Mouse (Mus musculus) intestine, embryonic 15.5 days (tissue): ENCODE data around the gene Uhrf1bp1. TPM values are rescaled to one million over a fixed set of nuclear protein-coding genes. Genes with fewer than 3 reads are reported as not detected.

Experiments
- ATAC-seq: fragments of 200-750 bp; cut with Nextera tagmentation; 2 replicates; pipeline ENCODE4 v1.8.0; 2017; ENCODE audit warnings: moderate TSS enrichment, moderate library complexity
- H3K27ac ChIP-seq: fragments of 300-500 bp; sonication (generic); 2 replicates; pipeline ENCODE4 v1.5.1; 2015; ENCODE audit warnings: mild to moderate bottlenecking, inconsistent platforms
- H3K27me3 ChIP-seq: fragments of 300-500 bp; sonication (generic); replicated peaks from 2 replicates; pipeline ENCODE4 v1.6.1; 2015; ENCODE audit warnings: inconsistent platforms
- H3K36me3 ChIP-seq: fragments of 300-500 bp; sonication (generic); 2 replicates; pipeline ENCODE4 v1.6.1; 2015; ENCODE audit warnings: inconsistent platforms
- H3K4me1 ChIP-seq: fragments of 300-500 bp; sonication (generic); replicated peaks from 2 replicates; pipeline ENCODE4 v1.6.1; 2015; ENCODE audit warnings: inconsistent platforms
- H3K4me2 ChIP-seq: fragments of 300-500 bp; sonication (generic); replicated peaks from 2 replicates; pipeline ENCODE4 v1.6.1; 2015; ENCODE audit warnings: mild to moderate bottlenecking, inconsistent platforms
- H3K4me3 ChIP-seq: fragments of 300-500 bp; sonication (generic); replicated peaks from 2 replicates; pipeline ENCODE4 v1.5.1; 2015; ENCODE audit warnings: inconsistent platforms
- H3K9ac ChIP-seq: fragments of 300-500 bp; sonication (generic); 2 replicates; pipeline ENCODE4 v1.6.1; 2015; ENCODE audit warnings: inconsistent platforms
- H3K9me3 ChIP-seq: fragments of 300-500 bp; sonication (generic); 2 replicates; pipeline ENCODE4 v1.6.1; 2016; ENCODE audit warnings: inconsistent platforms
- WGBS: fragments of 180-500 bp; shearing (Covaris S2); methylation state at CpG from one replicate; pipeline ENCODE4 v1.1.7; 2015; 5-methylcytosine and 5-hydroxymethylcytosine counted together
- polyA plus RNA-seq: library from polyadenylated mRNA; unstranded; fragments of >200 nt; fragmentation: Nextera tagmentation; extraction: Ambion mirVana; gene quantifications from 2 replicates; pipeline ENCODE4 v1.2.1, GENCODE M21; 2015

The Uhrf1bp1 gene
- polyA plus RNA-seq, 1 experiment from 2014 or later: 3.9 TPM

DNA sequence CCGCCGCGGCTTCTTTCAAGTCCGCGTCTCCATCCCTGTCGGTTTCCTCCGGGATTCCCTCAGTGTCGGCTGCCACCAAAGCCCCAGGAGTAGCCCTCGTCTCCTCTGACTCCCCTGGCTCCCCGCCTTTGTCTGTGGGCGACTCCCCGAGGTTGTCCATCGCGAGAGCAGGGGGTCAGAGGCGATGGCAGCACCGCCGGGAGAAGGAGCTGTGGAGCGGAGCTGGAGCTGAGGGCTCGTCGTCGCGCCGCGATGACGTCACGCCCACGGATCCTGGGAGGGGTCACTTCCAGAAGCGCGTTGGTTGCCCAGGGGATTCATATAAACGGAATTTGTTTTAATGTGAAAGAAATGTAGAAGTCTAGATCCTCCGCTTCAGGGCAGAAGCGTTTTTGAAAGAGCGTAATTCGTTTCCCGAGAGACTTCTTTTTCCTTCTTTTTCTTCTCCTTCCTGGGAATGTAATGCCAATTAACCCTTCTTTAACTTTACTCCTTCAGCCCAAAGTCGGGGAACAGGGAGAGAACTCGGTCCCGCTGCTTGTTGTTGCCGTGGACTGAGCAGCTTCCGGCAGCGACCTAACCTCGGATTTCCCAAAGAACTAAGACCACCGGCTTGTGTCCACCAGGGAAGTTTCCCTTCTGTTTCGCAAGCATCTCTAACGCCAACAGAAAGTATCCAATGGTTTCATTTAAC, 51.4 kb downstream of the Uhrf1bp1 start:
- H3K27me3 ChIP-seq: no peaks in the 10 kb centered on the region
- H3K36me3 ChIP-seq: 0 out of 2 replicates have a peak, but pooled peaks cover under 1% of the 10 kb centered on the region
- peak overlapping the region; percentile 85 for H3K4me2 ChIP-seq
- H3K27ac ChIP-seq: peak overlapping the region; percentile 61
- peaks cover 4% of the 10 kb centered on the region for H3K4me1 ChIP-seq
- peak overlapping the region; percentile 96 for H3K4me3 ChIP-seq
- no peaks in the 10 kb centered on the region for H3K9me3 ChIP-seq
- ATAC-seq: peak; percentile 48; the same call in 1 of the 2 replicates
- H3K9ac ChIP-seq: peak overlapping the region; percentile 82
- WGBS: under 1% methylated on average over 45 of the region's 45 CpGs

- peak overlapping the region; percentile 85 for H3K27ac ChIP-seq
- 0% methylated on average over 12 of the region's 12 CpGs for WGBS
- H3K36me3 ChIP-seq: no peaks in the 10 kb centered on the region
- H3K4me2 ChIP-seq: peak overlapping the region; percentile 85
- no peaks in the 10 kb centered on the region for H3K9me3 ChIP-seq
- peak overlapping the region; percentile 86 for H3K9ac ChIP-seq
- H3K27me3 ChIP-seq: no peaks in the 10 kb centered on the region
- H3K4me3 ChIP-seq: peak overlapping the region; percentile 96
- peaks cover 7% of the 10 kb centered on the region for H3K4me1 ChIP-seq
- ATAC-seq: no peak
These were observed 52.1 kb downstream of the Uhrf1bp1 start for GRCm38 (mm10) chr17:27908206-27908887.

DNA sequence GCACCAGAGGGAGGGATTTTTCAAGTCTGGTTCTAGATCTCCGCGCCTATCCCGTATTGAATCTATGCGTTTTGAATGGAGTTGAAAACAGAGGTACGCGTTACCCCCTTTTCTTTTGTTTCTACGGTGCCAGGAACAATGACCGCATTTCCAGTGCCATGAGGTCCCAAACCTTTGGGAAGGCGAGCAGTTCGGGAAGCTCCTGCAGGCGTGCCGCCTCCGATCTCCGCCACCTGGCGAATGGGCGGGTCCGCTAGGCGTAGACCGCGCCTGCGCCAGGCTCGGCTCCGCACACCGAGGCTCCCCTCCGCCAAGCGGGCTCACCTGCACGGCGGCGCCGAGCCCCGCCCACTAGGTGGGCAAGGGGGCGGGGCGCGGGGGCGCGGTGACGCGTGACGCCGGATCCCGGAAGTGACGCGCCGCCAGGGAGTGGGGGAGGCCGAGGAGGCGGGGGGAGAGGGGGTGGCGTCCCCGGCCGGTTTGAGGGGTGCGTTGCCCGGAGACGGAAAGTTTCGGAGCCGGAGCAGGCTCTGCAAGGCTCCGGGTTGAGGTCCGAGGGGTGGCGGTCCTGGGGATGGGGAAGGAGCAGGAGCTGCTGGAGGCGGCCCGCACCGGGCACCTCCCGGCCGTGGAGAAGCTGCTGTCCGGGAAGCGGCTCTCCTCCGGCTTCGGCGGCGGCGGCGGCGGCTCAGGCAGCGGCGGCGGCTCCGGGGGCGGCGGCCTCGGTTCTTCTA, 52.8 kb downstream of the Uhrf1bp1 start, which contains the start of gene Anks1:
TSS of gene Anks1 (plus strand) at position 419 of the 734 bp plus-strand sequence.
- Histone ChIP-seq H3K27ac (peak within 1 kb of the TSS; percentile 85), H3K4me3 (peak within 1 kb of the TSS; percentile 96), H3K4me2 (peak within 1 kb of the TSS; percentile 85), H3K9ac (peak within 1 kb of the TSS; percentile 86), H3K36me3 (no peaks in the 10 kb centered on the region), H3K9me3 (no peaks in the 10 kb centered on the region), H3K27me3 (no peaks in the 10 kb centered on the region), H3K4me1 (peaks cover 11% of the 10 kb centered on the region)
- ATAC-seq: peak; percentile 94
- under 1% methylated on average over 76 of the region's 78 CpGs for WGBS

DNA sequence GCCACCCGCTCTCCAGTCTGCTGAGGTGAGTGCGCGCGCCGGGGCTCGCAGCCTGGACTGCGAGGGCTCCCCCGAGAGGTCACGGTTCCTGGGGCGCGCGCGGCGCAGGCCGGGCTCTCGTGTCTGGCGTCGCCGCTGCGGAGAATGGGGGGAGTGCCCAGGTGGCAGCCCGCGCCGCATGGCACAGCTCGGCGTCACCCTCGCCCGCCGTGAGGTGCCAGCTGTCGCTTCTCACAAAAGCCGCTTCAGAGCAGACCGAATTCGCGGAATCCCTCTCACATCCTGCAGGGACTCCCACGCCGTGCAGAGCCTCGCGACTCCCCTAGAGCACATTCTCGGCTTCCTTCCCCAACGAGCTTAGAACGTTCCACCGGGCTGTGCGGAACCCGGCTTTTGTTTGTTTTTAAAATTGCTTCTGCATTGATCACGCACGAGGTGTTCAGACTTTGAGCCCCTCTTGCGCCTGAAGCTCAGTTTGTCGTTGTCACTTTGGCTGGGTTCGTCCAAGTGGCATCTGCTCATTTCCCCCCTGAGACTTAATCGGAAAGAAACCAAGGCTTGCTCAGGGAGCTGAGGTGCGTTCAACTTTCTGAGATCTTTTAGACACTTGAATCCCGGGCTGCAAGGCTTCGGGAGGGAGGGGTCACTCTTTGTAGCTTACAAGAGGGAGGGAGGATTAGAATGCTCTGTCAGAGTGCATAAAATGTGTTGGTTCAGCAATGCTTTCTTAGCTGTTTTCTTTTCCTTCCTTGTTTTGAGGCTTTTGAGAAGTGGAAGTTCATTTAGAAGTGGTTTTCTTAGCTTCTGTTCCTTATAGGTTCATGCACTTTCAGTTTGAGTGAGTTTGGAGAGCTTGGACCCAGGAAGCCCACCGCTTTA, 53.6 kb downstream of the Uhrf1bp1 start, which contains the start of gene Taf11:
TSS of gene Taf11 (minus strand) at position 223 of the 879 bp plus-strand sequence.
- Histone ChIP-seq H3K27me3 (no peaks in the 10 kb centered on the region), H3K9me3 (no peaks in the 10 kb centered on the region), H3K4me2 (peak within 1 kb of the TSS; percentile 85), H3K4me1 (peaks cover 11% of the 10 kb centered on the region), H3K4me3 (peak within 1 kb of the TSS; percentile 96), H3K9ac (peak within 1 kb of the TSS; percentile 86), H3K36me3 (no peaks in the 10 kb centered on the region), H3K27ac (peak within 1 kb of the TSS; percentile 85)
- 1% methylated on average over 53 of the region's 53 CpGs for WGBS
- peak; percentile 64 for ATAC-seq

DNA sequence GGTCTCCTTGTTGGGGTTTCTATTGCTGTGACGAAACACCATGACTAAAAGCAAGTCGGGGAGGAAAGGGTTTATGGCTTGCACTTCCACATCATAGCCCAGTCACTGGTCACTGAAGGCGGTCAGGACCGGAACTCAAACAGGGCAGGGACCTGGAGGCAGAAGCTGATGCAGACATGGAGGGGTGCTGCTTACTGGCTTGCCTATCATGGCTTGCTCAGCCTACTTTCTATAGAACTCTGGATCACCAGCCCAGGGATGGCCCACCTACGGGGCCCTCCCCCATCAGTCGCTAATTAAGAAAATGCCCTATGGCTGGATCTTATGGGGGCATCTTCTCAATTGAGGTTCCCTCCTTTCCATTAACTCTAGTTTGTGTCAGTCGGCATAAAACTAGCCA, 55.1 kb downstream of the Uhrf1bp1 start:
- Histone ChIP-seq H3K9ac (no peak overlapping the region), H3K4me3 (no peak overlapping the region), H3K4me2 (0 out of 2 replicates have a peak overlapping the region, but pooled peaks have one; percentile 85), H3K27ac (no peak overlapping the region), H3K4me1 (peaks cover 11% of the 10 kb centered on the region), H3K27me3 (no peaks in the 10 kb centered on the region), H3K36me3 (no peaks in the 10 kb centered on the region), H3K9me3 (no peaks in the 10 kb centered on the region)
- 88% methylated on average over 7 of the region's 7 CpGs for WGBS
- no peak for ATAC-seq

DNA sequence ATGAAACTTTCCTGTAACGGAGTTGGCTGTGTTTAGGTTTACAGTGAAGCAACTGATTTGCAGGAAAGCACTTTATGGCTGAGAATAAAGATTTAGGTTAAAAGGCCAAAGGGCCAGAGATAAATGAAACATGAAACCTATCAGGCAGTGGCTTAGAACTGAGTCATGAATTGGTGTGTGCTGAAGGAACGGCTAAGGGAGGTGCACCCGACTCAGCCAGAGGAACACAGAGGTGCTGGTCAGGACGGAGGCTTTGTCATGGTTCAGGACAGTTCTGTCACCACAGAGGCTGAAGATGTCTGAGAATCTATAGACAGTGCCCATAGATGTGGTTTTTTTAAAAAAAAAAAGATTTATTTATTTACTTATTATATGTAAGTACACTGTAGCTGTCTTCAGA, 58.5 kb downstream of the Uhrf1bp1 start:
- whole genome bisulfite sequencing: 47% methylated on average over 4 of the region's 4 CpGs
- no peaks in the 10 kb centered on the region for H3K9me3 ChIP-seq
- H3K36me3 ChIP-seq: no peaks in the 10 kb centered on the region
- no peak overlapping the region for H3K4me3 ChIP-seq
- peaks cover 11% of the 10 kb centered on the region for H3K4me1 ChIP-seq
- no peak overlapping the region for H3K9ac ChIP-seq
- no peak overlapping the region for H3K4me2 ChIP-seq
- no peaks in the 10 kb centered on the region for H3K27me3 ChIP-seq
- H3K27ac ChIP-seq: no peak overlapping the region
- peak; percentile 50 for ATAC-seq

DNA sequence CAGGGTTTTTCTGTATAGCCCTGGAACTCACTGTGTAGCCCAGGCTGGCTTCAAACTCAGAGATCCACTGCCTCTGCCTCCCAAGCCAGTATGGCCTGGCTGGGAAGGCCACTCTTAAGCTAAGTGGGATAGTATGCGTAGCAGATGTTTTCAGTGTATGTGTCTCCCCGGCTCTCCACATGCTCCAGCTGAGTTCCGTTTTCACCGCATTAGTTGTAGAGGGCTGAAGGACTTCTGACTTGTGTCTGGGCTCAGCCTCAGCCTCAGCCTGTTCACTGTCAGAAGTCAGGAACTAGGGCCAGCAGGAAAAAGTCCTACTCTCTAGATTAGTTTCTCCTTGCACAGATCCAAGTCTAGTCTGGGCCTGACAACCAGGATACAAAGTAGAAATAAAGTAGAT, 60.1 kb downstream of the Uhrf1bp1 start:
- H3K36me3 ChIP-seq: no peaks in the 10 kb centered on the region
- no peak overlapping the region for H3K4me2 ChIP-seq
- no peak overlapping the region for H3K4me3 ChIP-seq
- peak; percentile 50; the same call in 1 of the 2 replicates for ATAC-seq
- no peak overlapping the region for H3K27ac ChIP-seq
- H3K9me3 ChIP-seq: no peaks in the 10 kb centered on the region
- H3K4me1 ChIP-seq: peaks cover 18% of the 10 kb centered on the region
- no peak overlapping the region; the same call in 1 of the 2 replicates for H3K9ac ChIP-seq
- 44% methylated on average over 4 of the region's 4 CpGs for WGBS
- no peaks in the 10 kb centered on the region for H3K27me3 ChIP-seq

GRCm38 (mm10) chr17:27920676-27921075, 64.4 kb downstream of the Uhrf1bp1 start:
- WGBS: 62% methylated on average over 4 of the region's 4 CpGs
- Histone ChIP-seq H3K9ac (no peak overlapping the region), H3K4me1 (peaks cover 23% of the 10 kb centered on the region), H3K9me3 (no peaks in the 10 kb centered on the region), H3K36me3 (no peaks in the 10 kb centered on the region), H3K27ac (no peak overlapping the region), H3K4me2 (no peak overlapping the region), H3K27me3 (no peaks in the 10 kb centered on the region), H3K4me3 (no peak overlapping the region)
- no peak for ATAC-seq

GRCm38 (mm10) chr17:27922174-27922712, 66.0 kb downstream of the Uhrf1bp1 start:
- WGBS: 48% methylated on average over 11 of the region's 11 CpGs
- no peak overlapping the region for H3K4me3 ChIP-seq
- H3K4me1 ChIP-seq: peaks cover 32% of the 10 kb centered on the region
- no peak overlapping the region for H3K4me2 ChIP-seq
- H3K27ac ChIP-seq: no peak overlapping the region
- ATAC-seq: no peak
- no peaks in the 10 kb centered on the region for H3K27me3 ChIP-seq
- no peaks in the 10 kb centered on the region for H3K36me3 ChIP-seq
- no peaks in the 10 kb centered on the region for H3K9me3 ChIP-seq
- no peak overlapping the region for H3K9ac ChIP-seq

- Histone ChIP-seq H3K27me3 (no peaks in the 10 kb centered on the region), H3K4me1 (peaks cover 31% of the 10 kb centered on the region), H3K9ac (no peak overlapping the region), H3K27ac (peak overlapping the region; percentile 73; the same call in 1 of the 2 replicates), H3K4me2 (no peak overlapping the region), H3K4me3 (no peak overlapping the region), H3K9me3 (no peaks in the 10 kb centered on the region), H3K36me3 (no peaks in the 10 kb centered on the region)
- peak; percentile 76 for ATAC-seq
- WGBS: 18% methylated on average over 4 of the region's 4 CpGs
These were observed 68.8 kb downstream of the Uhrf1bp1 start for GRCm38 (mm10) chr17:27925054-27925453.

GRCm38 (mm10) chr17:27925504-27925903, 69.3 kb downstream of the Uhrf1bp1 start:
- Histone ChIP-seq H3K9ac (no peak overlapping the region), H3K9me3 (no peaks in the 10 kb centered on the region), H3K27me3 (no peaks in the 10 kb centered on the region), H3K27ac (peak overlapping the region; percentile 73; the same call in 1 of the 2 replicates), H3K4me1 (peaks cover 26% of the 10 kb centered on the region), H3K4me2 (no peak overlapping the region), H3K36me3 (no peaks in the 10 kb centered on the region), H3K4me3 (no peak overlapping the region)
- peak; percentile 43 for ATAC-seq
- 57% methylated on average over 7 of the region's 7 CpGs for WGBS
